Mouse (Mus musculus) G1E (cell line): ENCODE measurements at regions not wholly inside any gene's neighbourhood (a gene's known extent, or its start where the extent isn't known, plus 50 kb on each side); places are given as distances from the start of the nearest gene placed in this dataset.

Experiments used
- ATAC-seq: 2 replicates; pipeline ENCODE4 v1.8.0; 2016; ENCODE audit warnings: mild to moderate bottlenecking; ENCODE audit not compliant: insufficient number of reproducible peaks, poor library complexity, low FRiP score, severe bottlenecking; ENCODE audit errors: extremely low read depth
- DNase-seq: peaks from one replicate; pipeline ENCODE4 v3.0.0; 2012; ENCODE audit warnings: low spot score
- H3K27me3 ChIP-seq: 2 replicates; pipeline ENCODE4 v1.6.1; 2012; ENCODE audit warnings: mild to moderate bottlenecking, low read length, inconsistent platforms; ENCODE audit not compliant: insufficient read depth
- H3K36me3 ChIP-seq: replicated peaks from 2 replicates; pipeline ENCODE3; 2012; ENCODE audit warnings: mild to moderate bottlenecking, inconsistent platforms
- H3K4me1 ChIP-seq: 2 replicates; pipeline ENCODE4 v1.6.1; 2012; ENCODE audit warnings: low read depth, low read length, inconsistent platforms, mixed read lengths; ENCODE audit not compliant: insufficient read depth
- H3K4me3 ChIP-seq: 2 replicates; pipeline ENCODE4 v1.5.1; 2012; ENCODE audit warnings: low read depth, mild to moderate bottlenecking, inconsistent platforms, low read length, moderate library complexity, mixed read lengths
- H3K9me3 ChIP-seq: replicated peaks from 2 replicates; pipeline ENCODE4 v1.6.1; 2012; ENCODE audit warnings: inconsistent platforms
- CTCF ChIP-seq: IDR thresholded peaks from 2 replicates; pipeline ENCODE4 v1.5.1; 2012; ENCODE audit warnings: low read depth, low read length, inconsistent platforms, mixed read lengths
- GATA1 ChIP-seq: IDR thresholded peaks from 2 replicates; pipeline ENCODE4 v1.6.1; 2012; ENCODE audit warnings: borderline replicate concordance, low read length, inconsistent platforms, mixed read lengths
- GATA2 ChIP-seq: IDR thresholded peaks from 2 replicates; pipeline ENCODE4 v1.6.1; 2012; ENCODE audit warnings: low read depth, low read length, inconsistent platforms, borderline replicate concordance
- POLR2AphosphoS5 ChIP-seq: IDR thresholded peaks from 2 replicates; pipeline ENCODE4 v1.6.1; 2012; ENCODE audit warnings: low read depth, low read length, inconsistent platforms; ENCODE audit not compliant: insufficient replicate concordance
- TAL1 ChIP-seq: conservative IDR thresholded peaks from 2 replicates; pipeline ENCODE4 v1.6.1; 2012; ENCODE audit warnings: low read depth, low read length, inconsistent platforms, mixed read lengths

DNA sequence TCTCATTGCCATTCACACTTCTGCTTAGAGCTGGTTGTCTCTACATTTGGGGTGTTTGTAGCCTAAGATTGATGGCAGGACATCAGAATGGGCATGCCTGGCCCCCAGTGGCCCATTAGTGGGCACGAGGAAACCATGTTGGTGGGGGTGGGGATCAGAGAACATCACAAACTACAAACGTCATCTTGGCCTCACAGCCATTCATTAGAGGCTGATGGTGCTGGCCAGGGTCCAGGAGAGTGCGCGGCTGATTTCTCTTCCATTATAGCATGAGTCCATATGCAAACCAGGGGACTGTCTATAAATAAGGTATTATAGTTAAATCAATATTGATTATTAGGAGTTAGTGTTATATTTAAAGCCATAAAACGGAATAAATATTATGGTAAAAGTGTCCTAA, 67.9 kb downstream of the 3100002H09Rik start:
- H3K9me3 ChIP-seq = no peaks in the 10 kb centered on the region
- H3K4me1 ChIP-seq = no peaks in the 10 kb centered on the region
- no peak overlapping the region for H3K4me3 ChIP-seq
- no peaks in the 10 kb centered on the region for H3K36me3 ChIP-seq
- ATAC-seq (no peak), DNase-seq (no peak)
- peaks cover 6% of the 10 kb centered on the region; the same call in 1 of the 2 replicates for H3K27me3 ChIP-seq
- TF ChIP-seq GATA1 (no peak), POLR2AphosphoS5 (no peak), TAL1 (no peak), CTCF (no peak), GATA2 (no peak)

DNA sequence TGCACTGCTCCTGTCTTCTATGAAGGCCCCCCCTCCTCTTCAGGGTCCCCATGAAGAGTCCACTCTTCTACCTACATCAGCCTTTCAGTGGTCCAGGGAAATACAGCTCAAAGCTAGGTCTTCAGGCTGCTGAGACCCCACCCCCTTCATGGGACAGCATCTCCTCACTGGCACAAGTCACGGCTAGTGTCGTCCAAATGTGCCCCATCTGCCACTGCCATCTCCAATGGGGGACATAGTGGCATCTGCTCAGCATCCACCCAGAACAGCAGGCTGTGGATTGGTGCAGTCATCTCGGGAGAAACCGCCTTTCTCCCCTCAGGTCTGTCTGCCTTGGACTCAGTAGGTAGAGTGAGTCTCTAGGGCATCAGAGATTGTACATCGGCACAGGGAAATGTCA, 72.1 kb downstream of the 3100002H09Rik start:
- TF ChIP-seq GATA2 = no peak
- no peak for TF ChIP-seq TAL1
- no peak for TF ChIP-seq CTCF
- no peak for TF ChIP-seq POLR2AphosphoS5
- no peak for TF ChIP-seq GATA1
- Histone ChIP-seq H3K4me1 (no peaks in the 10 kb centered on the region), H3K36me3 (no peaks in the 10 kb centered on the region), H3K4me3 (no peak overlapping the region), H3K9me3 (no peaks in the 10 kb centered on the region), H3K27me3 (peaks cover 4% of the 10 kb centered on the region; the same call in 1 of the 2 replicates)
- DNase-seq (no peak), ATAC-seq (no peak)

DNA sequence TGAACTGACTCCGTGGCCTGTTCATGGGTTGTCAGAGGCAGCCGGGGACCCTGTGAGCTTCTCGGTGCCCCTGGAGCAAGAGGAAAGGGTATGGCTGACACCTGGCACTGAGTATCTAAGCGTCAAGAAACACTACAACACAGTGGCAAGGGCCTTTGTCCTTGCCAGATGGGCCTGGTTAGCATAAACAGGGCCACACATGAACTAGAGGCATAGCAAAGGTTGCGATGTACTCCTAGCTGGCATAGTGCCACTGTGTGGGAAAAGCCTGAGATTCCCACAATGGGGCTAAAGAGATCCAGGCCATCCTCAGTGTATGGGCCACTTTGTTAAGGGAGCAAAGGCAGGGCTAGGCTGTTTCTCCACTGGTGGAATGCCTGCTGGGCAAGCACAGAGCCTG, 72.9 kb downstream of the 3100002H09Rik start:
- H3K4me1 ChIP-seq = no peaks in the 10 kb centered on the region
- TF ChIP-seq GATA1 (no peak), GATA2 (no peak), TAL1 (no peak), POLR2AphosphoS5 (no peak), CTCF (no peak)
- no peak for ATAC-seq
- H3K9me3 ChIP-seq = no peaks in the 10 kb centered on the region
- peaks cover 4% of the 10 kb centered on the region; the same call in 1 of the 2 replicates for H3K27me3 ChIP-seq
- DNase-seq = no peak
- H3K4me3 ChIP-seq = no peak overlapping the region
- H3K36me3 ChIP-seq = no peaks in the 10 kb centered on the region

DNA sequence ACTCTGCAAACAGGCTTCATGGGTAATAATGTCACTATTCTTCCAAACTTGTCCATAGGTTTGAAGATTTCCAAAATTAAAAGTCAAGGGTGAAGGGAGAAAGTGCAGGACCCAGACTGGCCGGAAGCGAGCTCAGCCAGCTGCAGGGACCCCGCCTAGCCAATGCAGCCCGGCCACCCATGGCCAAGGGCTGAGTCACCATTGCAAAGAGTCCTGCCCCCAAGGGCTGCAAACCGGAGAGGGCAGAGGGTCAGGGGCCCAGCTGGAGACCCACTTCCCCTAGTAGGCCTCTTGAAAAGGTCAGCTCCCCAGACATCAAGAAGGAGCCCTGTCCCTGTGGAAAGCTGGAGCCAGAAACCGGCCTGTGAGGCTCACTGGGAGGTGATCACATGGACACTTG, 77.0 kb downstream of the 3100002H09Rik start:
- H3K9me3 ChIP-seq = no peaks in the 10 kb centered on the region
- no peak overlapping the region for H3K4me3 ChIP-seq
- H3K4me1 ChIP-seq = no peaks in the 10 kb centered on the region
- ATAC-seq = no peak
- DNase-seq = no peak
- peaks cover 3% of the 10 kb centered on the region; the same call in 1 of the 2 replicates for H3K27me3 ChIP-seq
- no peaks in the 10 kb centered on the region for H3K36me3 ChIP-seq
- TF ChIP-seq POLR2AphosphoS5 (no peak), CTCF (no peak), GATA1 (no peak), TAL1 (no peak), GATA2 (no peak)

DNA sequence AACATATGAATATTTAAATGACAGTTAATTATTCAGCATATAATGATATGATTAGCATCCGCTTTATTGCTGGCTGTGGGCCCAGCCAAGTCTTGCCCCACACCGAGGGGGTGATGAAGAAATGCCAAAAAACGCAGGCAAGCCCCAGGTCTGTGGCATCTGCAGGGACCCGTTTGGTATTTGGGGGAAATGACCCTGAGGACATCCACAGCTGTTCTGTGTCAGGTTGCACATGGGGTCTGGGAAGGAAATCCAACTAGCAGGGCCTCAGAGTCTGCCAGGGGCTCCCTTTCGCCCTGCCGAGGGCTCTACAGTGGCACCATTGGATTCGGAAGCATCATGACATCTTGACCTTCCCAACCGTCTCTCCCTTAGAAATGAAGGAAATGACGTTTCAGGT, 80.0 kb downstream of the 3100002H09Rik start:
- TF ChIP-seq GATA1 = no peak
- no peak for TF ChIP-seq CTCF
- no peak for TF ChIP-seq GATA2
- no peak for TF ChIP-seq TAL1
- TF ChIP-seq POLR2AphosphoS5 = no peak
- Histone ChIP-seq H3K4me1 (no peaks in the 10 kb centered on the region), H3K36me3 (no peaks in the 10 kb centered on the region), H3K4me3 (no peak overlapping the region), H3K9me3 (no peaks in the 10 kb centered on the region), H3K27me3 (peaks cover 3% of the 10 kb centered on the region; the same call in 1 of the 2 replicates)
- no peak for DNase-seq
- ATAC-seq = no peak

DNA sequence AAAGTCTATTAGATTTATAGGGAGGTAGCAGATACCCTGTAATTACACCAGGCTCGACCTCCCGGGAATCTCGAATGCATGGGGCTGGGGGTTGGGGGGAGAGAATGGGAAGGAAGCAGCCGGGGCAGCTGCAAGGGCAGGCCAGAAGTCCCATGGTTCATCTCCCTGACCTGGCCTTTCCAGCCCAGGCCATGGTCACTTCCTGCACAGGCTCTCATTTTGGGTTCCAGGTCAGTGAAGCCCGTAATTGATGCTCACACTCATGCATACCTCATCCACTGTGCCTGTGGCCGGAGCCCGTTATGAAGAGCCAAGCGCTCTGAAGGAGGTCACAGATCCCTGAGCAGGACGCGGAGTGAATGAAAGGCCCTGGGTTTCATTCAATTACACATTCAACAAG, 83.8 kb downstream of the 3100002H09Rik start:
- H3K27me3 ChIP-seq = peaks cover 3% of the 10 kb centered on the region; the same call in 1 of the 2 replicates
- DNase-seq (no peak), ATAC-seq (no peak)
- no peak overlapping the region for H3K4me3 ChIP-seq
- no peaks in the 10 kb centered on the region for H3K9me3 ChIP-seq
- no peaks in the 10 kb centered on the region for H3K36me3 ChIP-seq
- no peaks in the 10 kb centered on the region for H3K4me1 ChIP-seq
- no peak for TF ChIP-seq GATA2
- no peak for TF ChIP-seq POLR2AphosphoS5

DNA sequence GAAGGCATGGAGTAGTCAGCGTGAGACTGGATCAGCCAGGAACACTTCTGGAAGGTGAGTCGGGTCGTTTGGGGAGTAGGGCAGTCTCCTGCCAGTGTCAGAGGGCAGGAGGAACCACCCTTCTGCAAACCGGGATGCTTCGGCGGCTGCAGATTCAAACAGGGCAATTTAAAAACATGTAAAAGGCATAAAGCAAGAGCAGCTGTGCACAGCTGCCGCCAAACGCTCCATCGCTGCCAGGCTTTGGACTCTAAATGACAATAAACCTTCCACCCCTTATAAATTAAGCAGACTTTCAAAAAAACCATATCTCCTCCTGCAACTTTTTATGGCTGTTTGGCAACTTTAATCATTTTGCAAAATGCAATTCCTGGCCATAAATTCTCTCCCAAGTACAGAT, 84.2 kb downstream of the 3100002H09Rik start:
- Histone ChIP-seq H3K4me3 (no peak overlapping the region), H3K27me3 (peaks cover 3% of the 10 kb centered on the region; the same call in 1 of the 2 replicates), H3K4me1 (no peaks in the 10 kb centered on the region), H3K36me3 (no peaks in the 10 kb centered on the region), H3K9me3 (no peaks in the 10 kb centered on the region)
- TF ChIP-seq GATA1 = no peak
- TF ChIP-seq CTCF = no peak
- TF ChIP-seq POLR2AphosphoS5 = no peak
- TF ChIP-seq TAL1 = no peak
- TF ChIP-seq GATA2 = no peak
- DNase-seq = no peak
- no peak for ATAC-seq
